Mouse (Mus musculus) heart, adult 2 months (tissue): ENCODE data around the gene Selenom.

Source experiments
- CTCF ChIP-seq: fragments of 200-600 bp; IDR thresholded peaks from 2 replicates; pipeline ENCODE4 v1.8.1; 2022; ENCODE audit warnings: antibody characterized with exemption, mild to moderate bottlenecking, moderate library complexity
- EP300 ChIP-seq: fragments of 200-500 bp; IDR thresholded peaks from 2 replicates; pipeline ENCODE4 v1.6.1; 2011; ENCODE audit warnings: low read depth, low read length, control low read depth; ENCODE audit not compliant: insufficient read depth
- POLR2A ChIP-seq: fragments of 200-500 bp; IDR thresholded peaks from 2 replicates; pipeline ENCODE4 v1.6.1; 2011; ENCODE audit warnings: mild to moderate bottlenecking, low read depth, low read length, control low read depth; ENCODE audit not compliant: insufficient read depth

DNA sequence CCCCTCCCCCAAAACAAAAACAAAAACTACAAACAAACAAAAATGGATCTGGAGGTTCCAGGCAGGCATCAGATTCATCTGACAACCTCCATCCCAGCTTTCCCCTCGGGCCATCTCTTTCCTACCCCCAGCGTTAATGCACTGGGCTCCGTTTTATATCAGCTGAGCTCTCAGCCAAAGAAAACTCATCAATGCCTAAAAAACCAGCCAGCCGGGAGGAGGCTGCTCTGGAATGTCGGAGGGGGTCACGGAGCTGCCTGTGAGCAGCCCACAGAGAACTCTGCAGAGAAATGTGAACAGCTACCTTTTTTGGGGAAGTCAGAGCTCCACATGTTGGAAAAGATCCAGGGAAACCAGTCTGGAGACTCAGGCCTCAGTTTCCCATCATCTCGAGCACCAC is 50.0 kb downstream of the Selenom start:
- no peak for TF ChIP-seq CTCF
- no peak for TF ChIP-seq EP300
- no peak for TF ChIP-seq POLR2A
